Mouse (Mus musculus) T-helper 17 cell (primary cell): ENCODE results near the gene Slc4a1ap.

ENCODE experiments used
- in situ Hi-C, 2 experiments: fragments of 300-600 bp; cut with MboI, MseI; formaldehyde crosslinking; loops; 1 replicate in 1 of 2; 2 replicates in 1 of 2; pipeline ENCODE4 v1.15.1; 2025; ENCODE audit warnings: high pct_unique_total_duplicates in 2 of 2

Slc4a1ap gene

DNA sequence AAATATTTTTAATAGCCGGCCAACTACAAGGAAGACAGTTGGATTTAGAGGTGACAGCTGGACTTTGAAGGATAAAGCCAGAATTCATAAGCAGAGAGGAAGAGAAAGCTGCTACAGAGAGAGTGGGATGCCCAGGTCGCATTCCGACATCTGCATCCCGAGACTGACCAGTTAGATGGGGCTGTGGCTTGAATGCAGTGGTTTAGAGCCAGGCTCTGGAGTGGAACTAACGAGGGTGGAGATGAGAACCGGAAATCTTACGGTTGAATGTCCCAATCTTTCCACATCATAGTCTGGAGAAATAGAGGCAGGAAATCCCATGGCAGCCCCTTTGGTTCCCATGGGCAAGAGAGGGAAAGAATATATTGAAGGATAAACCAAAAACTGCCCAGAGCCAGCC is 39.2 kb downstream of the Slc4a1ap start:
- in situ Hi-C loops: no loop called here

DNA sequence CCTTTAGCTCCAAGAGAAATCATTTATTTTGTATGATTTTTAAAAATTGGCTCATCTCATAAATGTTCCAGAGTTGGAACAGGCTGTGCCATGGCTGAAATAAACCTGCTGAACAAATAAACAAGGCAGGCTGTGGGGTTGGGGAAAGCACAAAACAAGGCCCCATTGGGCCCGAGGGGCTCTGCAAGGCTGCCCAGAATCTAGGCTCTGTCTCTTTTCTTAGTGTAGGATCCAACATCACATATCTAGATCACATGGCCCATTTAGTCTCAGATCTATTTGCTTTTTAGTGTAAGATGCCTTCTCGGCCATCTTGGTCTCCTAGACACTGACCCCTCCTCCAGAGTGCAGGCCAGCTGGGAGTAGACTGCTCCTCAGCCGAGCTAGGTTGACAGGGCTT is 39.7 kb downstream of the Slc4a1ap start:
- in situ Hi-C loops: no loop called here

DNA sequence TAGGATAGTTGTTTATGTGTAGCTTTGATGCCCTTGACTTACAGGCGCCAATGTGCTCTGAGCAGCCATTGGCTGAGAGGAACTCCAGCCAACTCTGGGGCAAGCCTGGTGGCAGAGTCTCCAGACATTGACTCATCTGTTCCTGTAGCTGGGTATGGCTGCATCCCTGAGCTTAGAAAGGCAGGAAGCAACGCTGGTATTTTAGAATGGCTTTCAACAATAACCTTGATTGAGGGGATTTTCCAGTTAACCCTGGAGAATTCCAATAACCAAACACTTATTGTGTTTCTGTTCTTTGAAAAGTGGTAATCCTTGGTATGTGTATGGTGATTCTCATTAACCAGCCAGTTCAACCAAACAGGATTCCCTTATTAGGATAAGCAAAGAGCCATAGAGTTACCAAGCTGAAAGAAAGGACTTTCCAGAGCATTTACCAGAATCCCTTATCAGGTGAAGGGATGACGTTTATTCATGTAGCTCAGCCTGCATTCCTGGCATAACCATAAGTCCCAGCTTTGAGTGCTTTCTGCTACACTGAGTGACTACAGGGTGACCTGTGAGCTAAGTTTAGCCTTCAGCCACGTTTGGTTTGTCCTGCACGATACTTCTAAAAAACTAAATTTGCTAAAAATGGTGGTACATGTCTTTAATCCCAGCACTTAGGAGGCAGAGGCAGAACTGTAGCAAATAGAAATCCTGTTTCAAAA is 41.3 kb downstream of the Slc4a1ap start:
- in situ Hi-C loops: no loop called here

DNA sequence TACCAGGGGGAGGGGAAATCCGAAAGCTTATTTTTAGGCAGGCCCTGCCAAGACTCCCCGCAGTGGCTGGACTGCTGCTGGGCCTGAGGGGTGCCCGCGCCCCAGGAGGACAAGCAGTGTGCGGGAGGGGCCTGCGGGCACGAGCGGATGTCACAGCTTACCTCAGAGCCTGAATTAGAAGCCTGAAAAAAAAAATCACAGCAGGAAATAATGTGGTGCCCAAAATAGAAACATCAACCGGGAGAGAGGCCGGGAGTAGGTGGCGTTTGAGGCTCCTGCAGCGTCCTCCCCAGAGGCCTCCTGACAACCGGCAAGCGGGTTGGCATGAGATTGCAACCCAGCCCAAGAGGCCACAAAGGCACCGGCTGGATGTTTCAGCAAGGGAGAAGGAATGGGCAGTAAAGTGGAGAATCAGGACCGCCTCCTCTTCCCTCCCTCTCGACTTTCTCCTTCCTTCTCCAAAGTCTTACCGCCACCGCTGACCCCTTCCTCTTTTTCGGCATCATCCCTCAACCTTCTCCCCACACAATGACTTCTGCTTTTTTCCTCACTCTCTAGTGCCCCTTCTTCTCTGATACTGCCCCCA is 44.3 kb downstream of the Slc4a1ap start:
- in situ Hi-C loops: loop anchor here in 1 of 2 experiments (10.0 kb wide), 1 partner anchor 294 kb away; no protein-coding TSS in a partner anchor

DNA sequence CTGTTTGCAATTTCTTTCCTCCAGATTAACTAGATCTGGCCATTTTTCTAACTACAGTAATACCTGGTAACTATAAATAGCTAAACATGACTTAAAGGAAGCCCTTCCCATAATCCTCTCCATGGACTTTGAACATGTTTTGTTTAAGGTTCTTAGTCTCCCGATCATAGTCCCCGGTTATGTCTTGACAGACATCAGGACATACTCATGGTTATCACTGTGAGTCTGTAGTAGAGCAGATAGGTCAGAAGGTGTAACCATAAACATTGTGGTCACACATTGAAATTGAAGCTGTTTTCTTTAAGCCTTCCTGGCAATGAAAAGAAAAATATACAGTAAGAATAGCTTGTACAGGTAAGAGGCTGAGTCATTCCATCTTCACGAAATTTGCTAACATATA is 46.9 kb downstream of the Slc4a1ap start:
- in situ Hi-C loops: loop anchor here in 1 of 2 experiments (10.0 kb wide), 1 partner anchor 291 kb away; no protein-coding TSS in a partner anchor

DNA sequence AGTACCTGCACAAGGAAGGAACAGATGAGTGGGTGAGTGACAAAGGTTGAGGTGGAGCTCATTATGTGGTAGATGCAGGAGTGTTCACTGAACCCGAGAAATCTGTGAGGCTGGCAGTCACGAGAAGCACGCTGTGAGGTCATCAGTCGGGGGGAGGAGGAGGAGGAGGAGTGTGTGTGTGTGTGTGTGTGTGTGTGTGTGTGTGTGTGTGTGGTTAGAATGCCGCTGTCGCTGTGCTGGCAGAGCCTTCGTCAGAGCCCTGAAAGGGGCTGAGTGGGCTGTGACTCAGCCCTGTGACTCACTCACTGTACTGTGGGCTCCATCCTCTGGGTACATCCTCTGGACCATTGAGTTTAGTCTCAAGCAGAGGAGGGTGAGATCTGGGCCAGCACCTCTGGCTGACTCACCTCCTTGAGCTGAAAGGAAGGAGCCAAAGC is 49.8 kb downstream of the Slc4a1ap start:
- in situ Hi-C loops: loop anchor here in 1 of 2 experiments (10.0 kb wide), 1 partner anchor 288 kb away; no protein-coding TSS in a partner anchor

DNA sequence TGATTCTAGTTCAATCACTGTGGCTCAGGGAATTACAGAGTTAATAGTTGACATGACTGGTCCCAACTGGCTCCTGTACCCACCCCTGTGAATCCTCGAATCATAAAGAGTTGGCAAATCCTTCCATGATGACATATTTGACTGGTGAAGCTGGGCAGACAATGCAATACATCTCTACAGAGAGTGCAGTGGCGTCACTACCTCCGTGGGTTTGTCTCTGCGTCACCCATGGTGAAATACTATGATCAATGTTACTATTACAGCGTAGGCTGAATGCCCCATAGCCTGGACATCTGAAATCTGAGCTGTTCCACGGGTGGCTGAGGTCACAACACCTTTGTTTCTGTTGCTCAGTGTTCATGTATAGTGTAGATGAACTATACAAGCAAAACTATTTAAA is 54.5 kb downstream of the Slc4a1ap start:
- in situ Hi-C loops: loop anchor here (10.0 kb wide), 2 partner anchors 114 to 564 kb away; partner anchors contain the start of genes Babam2 (in 1 of the 2) and Rbks (in 1 of the 2)

DNA sequence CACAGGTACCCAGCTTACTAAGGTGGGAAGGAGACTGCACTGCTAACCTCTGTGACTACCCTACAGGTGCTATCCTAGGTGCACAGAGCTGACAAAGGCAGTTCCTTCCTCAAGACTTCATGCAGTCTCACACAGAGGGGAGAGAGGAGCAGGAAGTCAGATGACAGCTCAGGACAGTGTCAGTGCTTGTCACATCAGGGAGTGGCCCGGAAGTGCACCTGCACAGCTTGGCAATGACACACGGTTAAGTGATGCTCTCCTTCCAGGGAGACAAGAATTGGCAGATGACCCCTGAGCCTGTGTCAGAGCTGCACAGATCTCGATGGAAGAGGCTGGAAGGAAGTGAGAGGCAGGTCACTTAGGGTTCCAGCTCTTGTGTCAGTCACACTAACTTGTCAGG is 55.1 kb downstream of the Slc4a1ap start:
- in situ Hi-C loops: loop anchor here (10.0 kb wide), 2 partner anchors 113 to 563 kb away; partner anchors contain the start of genes Babam2 (in 1 of the 2) and Rbks (in 1 of the 2)

DNA sequence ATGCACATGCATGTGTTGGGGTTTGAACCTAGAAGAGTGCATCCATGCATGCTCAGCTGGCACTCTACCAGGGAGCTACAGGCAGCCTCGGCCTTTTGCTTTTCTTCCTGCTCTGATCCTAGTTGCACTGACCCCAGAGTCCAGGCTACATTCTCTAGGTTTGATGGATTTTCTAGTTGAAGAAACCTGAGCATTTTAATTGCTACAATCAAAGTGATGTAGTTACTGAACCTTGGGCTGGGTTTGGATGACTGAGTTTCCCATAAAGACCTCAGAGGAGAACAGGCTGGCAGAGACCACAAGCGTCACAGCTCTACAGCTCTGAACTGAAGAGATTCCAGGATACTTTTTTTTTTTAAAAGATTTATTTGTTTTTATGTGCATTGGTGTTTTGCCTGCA is 56.5 kb downstream of the Slc4a1ap start:
- in situ Hi-C loops: loop anchor here (10.0 kb wide), 2 partner anchors 112 to 562 kb away; partner anchors contain the start of genes Babam2 (in 1 of the 2) and Rbks (in 1 of the 2)

DNA sequence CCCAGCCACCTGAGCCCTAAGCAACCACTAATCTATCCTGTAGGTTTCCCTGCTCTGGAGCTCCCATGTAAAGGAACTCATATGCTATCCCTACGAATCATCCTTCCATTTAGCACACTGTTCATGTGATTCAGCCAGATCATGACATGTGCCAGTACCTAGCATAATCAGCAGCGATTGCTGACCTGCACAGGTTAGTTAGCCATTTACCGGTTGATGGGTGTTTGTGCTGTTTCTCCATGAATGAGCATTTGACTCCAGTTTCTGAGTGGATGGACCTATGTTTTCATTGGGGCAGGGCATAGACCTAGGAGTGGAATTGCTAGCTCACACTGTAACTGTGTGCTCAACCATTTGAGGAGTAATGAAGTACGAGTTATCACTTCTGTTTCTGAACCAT is 58.7 kb downstream of the Slc4a1ap start:
- in situ Hi-C loops: loop anchor here (10.0 kb wide), 2 partner anchors 109 to 559 kb away; partner anchors contain the start of genes Babam2 (in 1 of the 2) and Rbks (in 1 of the 2)

DNA sequence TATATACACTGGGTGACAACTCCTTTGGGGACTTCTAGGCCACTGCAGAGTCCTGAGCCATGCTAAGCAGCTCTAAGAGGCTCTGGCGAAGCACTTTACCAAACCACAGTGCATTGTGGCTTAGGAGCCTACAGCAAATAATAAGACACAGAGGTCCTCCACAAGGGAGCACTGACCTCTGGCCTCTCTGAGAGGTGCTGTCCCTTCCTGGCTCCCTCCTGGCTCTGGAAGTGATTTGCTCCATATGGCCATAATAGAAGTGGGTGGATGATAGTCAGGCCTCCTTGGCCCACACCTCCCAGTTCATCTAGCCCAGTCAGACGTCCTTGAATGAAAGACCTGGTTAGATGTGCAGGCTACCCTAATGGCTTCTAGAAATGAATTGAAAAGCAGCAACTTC is 61.2 kb downstream of the Slc4a1ap start:
- in situ Hi-C loops: loop anchor here (10.0 kb wide), 2 partner anchors 107 to 557 kb away; partner anchors contain the start of genes Babam2 (in 1 of the 2) and Rbks (in 1 of the 2)

DNA sequence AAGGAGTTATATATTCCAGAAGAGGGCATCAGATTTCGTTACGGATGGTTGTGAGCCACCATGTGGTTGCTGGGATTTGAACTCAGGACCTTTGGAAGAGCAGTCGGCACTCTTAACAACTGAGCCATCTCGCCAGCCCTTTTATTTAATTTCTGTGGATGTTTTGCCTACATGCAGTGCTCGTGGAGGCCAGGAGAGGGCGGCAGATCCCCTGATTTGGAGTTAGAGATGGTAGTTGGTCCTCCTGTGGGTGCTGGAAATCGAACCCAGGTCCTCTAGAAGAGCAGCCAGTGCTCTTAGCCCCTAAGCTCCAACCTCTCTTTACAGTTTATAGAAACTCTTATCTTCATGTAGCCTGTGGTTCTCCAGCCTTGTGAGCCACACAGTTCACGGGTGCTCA is 61.9 kb downstream of the Slc4a1ap start:
- in situ Hi-C loops: loop anchor here (10.0 kb wide), 2 partner anchors 106 to 556 kb away; partner anchors contain the start of genes Babam2 (in 1 of the 2) and Rbks (in 1 of the 2)

DNA sequence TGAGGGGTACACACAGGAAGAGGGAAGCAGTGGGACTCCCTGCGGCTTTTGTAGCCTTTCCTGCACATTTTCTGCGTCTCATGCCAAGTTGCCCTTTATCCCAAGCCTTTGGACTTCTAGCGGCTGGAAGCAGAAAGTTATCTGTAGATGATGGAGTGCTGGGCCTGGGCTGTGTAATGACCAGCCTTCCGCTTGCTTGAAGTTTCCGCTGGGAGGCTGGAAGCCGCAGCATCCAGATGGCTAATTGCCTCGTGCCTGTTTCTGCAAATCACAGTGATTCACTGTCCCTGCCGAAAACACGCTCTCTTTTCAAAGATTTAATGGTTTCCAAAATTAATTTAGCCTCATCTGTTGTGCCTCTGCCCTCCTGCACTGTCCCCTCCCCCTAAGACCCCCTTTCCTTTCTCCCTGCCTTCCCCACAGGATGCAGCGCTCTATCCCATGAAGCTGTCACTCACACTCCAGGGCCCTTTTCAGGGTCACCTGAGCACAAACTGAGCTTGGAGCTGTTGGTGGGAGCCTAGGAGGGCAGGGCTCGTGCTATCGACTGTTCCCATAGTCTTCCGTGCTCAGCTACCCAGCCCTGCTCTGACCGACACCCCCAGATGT is 63.0 kb downstream of the Slc4a1ap start:
- in situ Hi-C loops: loop anchor here (10.0 kb wide), 2 partner anchors 105 to 555 kb away; partner anchors contain the start of genes Babam2 (in 1 of the 2) and Rbks (in 1 of the 2)

DNA sequence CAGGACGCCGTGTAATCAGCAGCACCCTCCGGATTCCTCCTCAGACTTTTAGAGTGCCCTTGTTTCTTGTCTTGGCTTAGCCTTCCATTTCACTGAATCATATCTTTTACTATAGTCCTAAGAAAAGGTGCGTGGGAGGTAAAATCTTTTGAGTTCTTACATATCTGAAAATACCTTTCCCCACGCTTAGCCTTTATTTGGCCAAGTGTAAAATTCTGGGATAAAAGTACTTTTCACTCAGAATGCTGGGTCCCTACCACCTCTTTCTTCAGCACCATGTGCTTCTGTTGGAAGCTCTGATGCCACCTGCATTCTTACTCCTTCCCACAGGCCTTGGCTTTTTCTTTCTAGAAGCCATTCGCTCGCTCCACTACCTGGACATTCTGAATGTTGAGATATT is 64.3 kb downstream of the Slc4a1ap start:
- in situ Hi-C loops: no loop called here

DNA sequence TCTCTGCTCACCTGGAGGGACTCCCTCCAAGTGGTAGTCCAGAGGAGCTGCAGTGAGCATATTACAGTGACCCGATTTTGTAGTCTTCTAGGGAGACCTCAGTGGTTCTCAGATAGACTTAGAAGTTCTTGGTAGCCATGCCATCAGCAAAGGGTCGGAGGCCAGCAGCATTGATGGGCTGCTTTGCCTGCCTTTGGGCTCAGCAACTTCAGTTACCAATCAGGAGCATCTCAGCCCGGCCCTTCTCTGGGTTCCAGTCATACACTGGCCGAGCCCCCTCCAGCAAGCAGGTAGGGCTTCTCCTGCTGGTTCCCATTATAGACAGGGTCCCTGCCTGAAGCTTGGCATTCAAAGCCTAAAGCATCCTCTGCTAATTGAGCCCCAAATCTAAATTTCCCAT is 69.1 kb downstream of the Slc4a1ap start:
- in situ Hi-C loops: no loop called here

DNA sequence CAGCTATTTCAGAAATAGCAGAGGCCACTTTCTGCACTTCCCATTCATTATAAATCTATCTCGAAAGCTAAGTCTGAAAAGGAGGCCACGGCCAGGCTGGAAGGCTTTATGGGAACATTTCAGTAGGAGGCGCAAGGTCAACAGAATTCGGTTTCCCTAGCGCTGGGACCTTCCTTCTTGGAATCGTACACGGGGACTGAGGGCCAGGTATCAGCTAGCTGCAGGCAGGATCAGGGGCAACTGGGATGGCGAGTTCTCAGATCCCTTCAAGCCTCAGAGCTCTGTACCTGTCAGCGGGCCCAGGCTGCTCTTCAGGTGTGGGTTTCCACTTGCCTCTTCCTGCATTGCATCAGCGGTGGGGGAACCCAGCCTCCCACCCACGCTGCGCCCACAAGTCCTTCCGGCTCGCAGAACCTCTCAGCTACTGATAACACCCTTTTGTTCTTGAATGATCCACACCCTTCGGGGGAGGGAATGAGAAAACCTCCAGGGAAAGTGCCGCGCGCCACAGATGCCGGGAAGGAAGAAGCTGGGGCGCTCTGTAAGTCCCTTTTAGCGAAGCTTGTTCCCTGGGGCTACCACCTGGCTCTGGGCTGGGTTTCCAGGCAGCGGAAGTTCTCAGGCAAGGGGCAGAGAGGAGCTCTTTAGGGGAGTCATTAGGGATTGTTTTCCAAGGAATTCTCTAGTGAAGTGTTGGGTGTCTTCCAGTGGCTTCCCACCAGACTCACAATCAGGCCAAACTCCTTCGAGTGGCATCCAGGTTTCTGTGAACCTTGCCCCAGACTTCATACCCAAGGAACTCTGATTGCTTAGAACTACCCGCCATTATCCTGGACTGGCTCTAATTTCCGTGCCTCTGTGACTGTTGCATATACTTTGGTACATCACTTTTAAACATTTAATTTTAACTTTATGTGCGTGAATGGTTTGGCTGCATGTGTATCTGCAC is 70.0 kb downstream of the Slc4a1ap start, which contains the start of gene Mrpl33:
Gene Mrpl33 (plus strand): TSS at position 455 of the 949 bp plus-strand sequence.
- in situ Hi-C loops: no loop called here

DNA sequence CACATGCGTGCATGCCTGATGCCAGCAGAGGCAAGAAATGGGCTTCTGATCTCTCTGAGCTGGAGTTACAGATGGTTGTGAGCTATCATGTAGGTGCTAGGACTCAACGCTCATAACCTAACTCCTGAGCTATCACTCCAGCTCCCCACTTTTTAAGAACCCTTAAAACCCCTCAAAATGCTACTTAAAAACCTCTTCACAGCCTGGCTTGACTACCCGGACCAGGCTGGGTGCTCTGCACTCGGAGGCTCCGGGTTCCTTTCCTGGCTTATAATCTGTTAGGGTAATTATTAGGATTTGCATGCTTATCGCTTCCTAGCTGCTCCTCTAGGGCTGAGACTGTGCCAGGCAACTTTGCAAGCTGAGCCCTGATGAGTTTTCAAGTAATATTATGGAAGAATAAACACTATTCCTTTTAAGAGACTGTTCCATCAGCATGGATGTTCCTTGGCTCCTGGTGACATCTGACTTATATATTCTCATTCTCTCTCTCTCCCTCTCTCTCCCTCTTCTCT is 70.7 kb downstream of the Slc4a1ap start:
- in situ Hi-C loops: no loop called here

DNA sequence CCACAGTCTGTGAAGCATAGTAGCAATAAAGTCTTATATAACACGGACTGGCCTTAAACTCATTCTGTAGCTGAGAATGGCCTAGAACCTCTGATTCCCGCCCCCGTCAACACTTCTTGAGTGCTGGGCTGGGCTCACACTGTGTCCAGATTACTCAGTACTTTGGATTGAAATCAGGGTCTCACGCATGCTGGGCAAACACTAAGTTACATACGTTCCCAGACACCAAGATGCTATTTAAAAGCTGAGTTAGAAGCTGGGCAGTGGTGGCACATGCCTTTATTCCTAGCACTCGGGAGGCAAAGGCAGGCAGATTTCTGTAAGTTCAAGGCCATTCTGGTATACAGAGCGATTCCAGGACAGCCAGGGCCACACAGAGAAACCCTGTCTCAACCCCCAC is 71.3 kb downstream of the Slc4a1ap start:
- in situ Hi-C loops: no loop called here

DNA sequence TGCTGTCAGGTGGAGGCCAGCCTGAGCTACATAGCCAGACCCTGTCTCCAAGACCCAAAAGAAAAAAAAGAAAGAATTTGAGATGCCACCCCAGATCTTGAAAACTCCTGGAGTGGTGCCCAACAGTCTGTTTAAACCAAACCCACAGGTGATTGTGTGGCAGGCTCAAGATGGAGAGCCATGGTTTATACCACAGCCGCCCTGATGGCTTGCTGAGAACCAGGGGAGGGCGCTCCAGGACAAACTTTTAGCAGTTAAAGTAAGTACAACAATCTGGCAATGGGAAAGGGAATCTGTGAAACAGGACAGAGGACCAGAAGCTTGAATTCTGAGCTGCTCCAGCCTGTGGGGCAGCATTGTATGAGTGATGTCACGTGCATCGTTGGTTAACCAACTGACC is 71.8 kb downstream of the Slc4a1ap start:
- in situ Hi-C loops: no loop called here

DNA sequence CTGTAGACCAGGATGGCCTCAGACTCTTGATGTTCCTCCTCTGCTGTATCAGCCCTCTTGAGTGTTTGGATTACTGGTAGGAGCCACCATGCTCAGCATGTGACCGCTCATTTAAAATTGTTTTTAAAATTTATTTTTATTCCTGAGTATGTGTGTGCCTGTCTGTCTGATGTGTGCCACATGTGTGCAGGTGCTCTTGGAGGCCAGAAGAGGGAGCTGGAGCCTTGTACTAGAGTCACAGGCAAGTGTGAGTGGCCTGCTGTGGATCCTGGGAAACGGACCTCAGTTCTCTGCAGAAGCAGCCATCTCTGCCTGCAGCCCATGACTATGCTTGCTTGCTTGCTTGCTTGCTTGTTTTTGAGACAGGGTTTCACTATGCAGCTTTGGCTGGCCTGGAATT is 72.4 kb downstream of the Slc4a1ap start:
- in situ Hi-C loops: no loop called here
